Mouse (Mus musculus) embryonic facial prominence, embryonic 13.5 days (tissue): ENCODE results near the gene St6galnac5. TPM values are rescaled to one million over a fixed set of nuclear protein-coding genes. Genes with fewer than 3 reads are reported as not detected.
A peak's percentile ranks its signal among the peaks of the same experiment; 100 is the strongest.

Experiments used
- ATAC-seq: fragments of 200-750 bp; cut with Nextera tagmentation; 2 replicates; pipeline ENCODE4 v1.8.0; 2017; ENCODE audit warnings: low read depth; ENCODE audit not compliant: insufficient number of reproducible peaks, insufficient read depth, low FRiP score, low TSS enrichment
- H3K27ac ChIP-seq: fragments of 300-500 bp; sonication (generic); 2 replicates; pipeline ENCODE4 v1.5.1; 2015; ENCODE audit warnings: moderate library complexity, mild to moderate bottlenecking, inconsistent platforms
- H3K27me3 ChIP-seq: fragments of 300-500 bp; sonication (generic); 2 replicates; pipeline ENCODE4 v1.6.1; 2015; ENCODE audit warnings: mild to moderate bottlenecking, inconsistent platforms
- H3K36me3 ChIP-seq: fragments of 300-500 bp; sonication (generic); 2 replicates; pipeline ENCODE4 v1.6.1; 2015; ENCODE audit warnings: mild to moderate bottlenecking, inconsistent platforms
- H3K4me1 ChIP-seq: fragments of 300-500 bp; sonication (generic); 2 replicates; pipeline ENCODE4 v1.6.1; 2015; ENCODE audit warnings: inconsistent platforms
- H3K4me2 ChIP-seq: fragments of 300-500 bp; sonication (generic); 2 replicates; pipeline ENCODE4 v1.6.1; 2015; ENCODE audit warnings: moderate library complexity, mild to moderate bottlenecking, inconsistent platforms
- H3K4me3 ChIP-seq: fragments of 300-500 bp; sonication (generic); 2 replicates; pipeline ENCODE4 v1.5.1; 2015; ENCODE audit warnings: mild to moderate bottlenecking, inconsistent platforms
- H3K9ac ChIP-seq: fragments of 300-500 bp; sonication (generic); 2 replicates; pipeline ENCODE4 v1.6.1; 2015; ENCODE audit warnings: mild to moderate bottlenecking, inconsistent platforms
- H3K9me3 ChIP-seq: fragments of 300-500 bp; sonication (generic); 2 replicates; pipeline ENCODE4 v1.6.1; 2016; ENCODE audit warnings: inconsistent platforms
- WGBS: fragments of 180-500 bp; shearing (Covaris S2); methylation state at CpG from one replicate; pipeline ENCODE4 v1.1.7; 2015; ENCODE audit warnings: mixed read lengths; 5-methylcytosine and 5-hydroxymethylcytosine counted together
- polyA plus RNA-seq: library from polyadenylated mRNA; unstranded; fragments of >200 nt; fragmentation: Nextera tagmentation; extraction: Ambion mirVana; gene quantifications from 2 replicates; pipeline ENCODE4 v1.2.1, GENCODE M21; 2015

St6galnac5 gene
- polyA plus RNA-seq, 1 experiment from 2014 or later, result 3.1 TPM

DNA sequence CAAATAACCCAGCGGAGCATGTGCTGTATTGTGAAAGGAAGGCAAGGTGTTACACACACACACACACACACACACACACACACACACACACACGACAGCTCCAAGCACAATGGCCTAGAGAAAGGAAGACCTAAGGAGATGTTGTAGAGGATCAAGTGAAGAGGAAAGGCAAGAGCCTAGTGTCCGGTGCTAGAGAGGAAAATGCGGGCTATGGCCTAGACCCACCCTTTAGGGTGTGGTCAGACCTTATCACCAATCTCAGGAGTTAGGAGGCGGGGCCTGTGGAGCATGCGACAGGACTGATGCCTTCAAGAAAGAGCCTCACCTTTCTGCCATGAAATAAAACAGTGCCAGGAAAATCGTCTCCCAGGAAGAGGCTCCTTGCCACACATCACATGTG lies 33.5 kb downstream of the St6galnac5 start:
- H3K4me3 ChIP-seq, result no peak overlapping the region
- WGBS, result 85% methylated on average over 7 of the region's 7 CpGs
- no peak overlapping the region for H3K4me2 ChIP-seq
- H3K27me3 ChIP-seq, result no peaks in the 10 kb centered on the region
- peaks cover 3% of the 10 kb centered on the region; the same call in 1 of the 2 replicates for H3K9me3 ChIP-seq
- no peak for ATAC-seq
- H3K36me3 ChIP-seq, result no peaks in the 10 kb centered on the region
- H3K9ac ChIP-seq, result no peak overlapping the region
- H3K27ac ChIP-seq, result no peak overlapping the region
- no peaks in the 10 kb centered on the region for H3K4me1 ChIP-seq

DNA sequence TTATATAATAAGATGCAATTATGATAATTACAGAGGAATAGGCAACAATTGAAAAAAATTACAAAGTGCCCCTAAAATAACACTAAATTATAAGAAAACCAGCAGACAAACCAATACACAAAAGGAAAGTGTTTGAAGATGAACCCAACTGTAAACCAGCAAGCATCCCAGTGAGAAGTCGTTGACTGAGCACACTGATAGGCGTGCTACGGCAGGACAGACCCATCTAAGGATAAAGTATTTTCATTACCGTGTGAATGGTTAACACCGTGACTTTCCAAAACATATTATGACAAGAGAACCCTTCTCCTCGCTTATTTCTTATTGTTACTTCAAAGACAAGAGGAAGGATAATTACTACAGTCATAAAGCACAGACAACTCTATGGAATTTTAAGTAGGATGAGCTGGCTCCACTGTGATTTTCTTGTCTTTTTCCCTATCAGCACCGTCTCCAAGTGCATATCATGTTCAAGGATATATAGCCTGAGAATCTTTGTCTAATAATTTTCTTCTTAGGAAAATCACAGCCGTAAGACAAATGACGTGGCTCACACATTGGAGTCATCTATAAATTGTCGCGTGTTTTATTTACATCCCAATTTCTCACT lies 34.9 kb downstream of the St6galnac5 start:
- WGBS, result 74% methylated on average over 11 of the region's 11 CpGs
- Histone ChIP-seq H3K27ac (no peak overlapping the region), H3K27me3 (no peaks in the 10 kb centered on the region), H3K36me3 (no peaks in the 10 kb centered on the region), H3K4me2 (no peak overlapping the region), H3K4me3 (no peak overlapping the region), H3K4me1 (no peaks in the 10 kb centered on the region; the same call in 1 of the 2 replicates), H3K9ac (no peak overlapping the region), H3K9me3 (peaks cover 3% of the 10 kb centered on the region; the same call in 1 of the 2 replicates)
- ATAC-seq, result no peak

GRCm38 (mm10) chr3:152944766-152945165 lies 37.3 kb downstream of the St6galnac5 start:
- H3K4me2 ChIP-seq, result no peak overlapping the region
- 79% methylated on average over 3 of the region's 3 CpGs for WGBS
- ATAC-seq, result no peak
- no peak overlapping the region for H3K9ac ChIP-seq
- no peaks in the 10 kb centered on the region for H3K36me3 ChIP-seq
- H3K4me3 ChIP-seq, result no peak overlapping the region
- H3K4me1 ChIP-seq, result no peaks in the 10 kb centered on the region; the same call in 1 of the 2 replicates
- no peaks in the 10 kb centered on the region; the same call in 1 of the 2 replicates for H3K27me3 ChIP-seq
- no peak overlapping the region for H3K27ac ChIP-seq
- peaks cover 3% of the 10 kb centered on the region; the same call in 1 of the 2 replicates for H3K9me3 ChIP-seq

- Histone ChIP-seq H3K36me3 (no peaks in the 10 kb centered on the region), H3K27me3 (no peaks in the 10 kb centered on the region; the same call in 1 of the 2 replicates), H3K4me3 (no peak overlapping the region), H3K27ac (no peak overlapping the region), H3K9me3 (peaks cover 3% of the 10 kb centered on the region; the same call in 1 of the 2 replicates), H3K9ac (no peak overlapping the region), H3K4me1 (no peaks in the 10 kb centered on the region; the same call in 1 of the 2 replicates), H3K4me2 (no peak overlapping the region)
- no peak for ATAC-seq
- 74% methylated on average over 11 of the region's 11 CpGs for WGBS
Measured at GRCm38 (mm10) chr3:152942985-152943384, 39.1 kb downstream of the St6galnac5 start.

DNA sequence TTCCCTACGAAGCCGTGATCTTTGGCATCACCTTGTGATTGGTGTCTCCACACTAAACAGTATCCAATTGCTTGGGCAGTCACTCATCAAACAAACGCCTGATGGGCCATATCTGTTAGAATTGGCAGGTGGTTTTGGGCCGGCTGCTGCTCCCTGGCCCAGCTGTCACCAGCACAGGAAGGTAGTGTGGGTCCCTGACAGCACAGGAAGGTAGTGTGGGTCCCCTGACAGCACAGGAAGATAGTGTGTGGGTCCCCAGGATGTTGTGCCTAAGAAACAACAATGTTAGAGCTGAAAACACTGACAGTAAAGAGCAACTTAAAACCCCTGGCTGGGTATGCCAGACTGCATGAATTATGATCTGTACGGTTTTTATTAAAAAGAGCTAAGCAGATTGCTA lies 40.4 kb downstream of the St6galnac5 start:
- ATAC-seq, result no peak
- 80% methylated on average over 5 of the region's 5 CpGs for WGBS

GRCm38 (mm10) chr3:152936313-152936712 lies 45.7 kb downstream of the St6galnac5 start:
- H3K27me3 ChIP-seq, result no peaks in the 10 kb centered on the region
- no peak for ATAC-seq
- H3K27ac ChIP-seq, result no peak overlapping the region
- H3K4me3 ChIP-seq, result no peak overlapping the region
- no peaks in the 10 kb centered on the region for H3K4me1 ChIP-seq
- no peak overlapping the region for H3K9ac ChIP-seq
- no peaks in the 10 kb centered on the region for H3K36me3 ChIP-seq
- no peaks in the 10 kb centered on the region for H3K9me3 ChIP-seq
- 91% methylated on average over 3 of the region's 3 CpGs for WGBS
- H3K4me2 ChIP-seq, result no peak overlapping the region

More for the DNA sequence above, 40.4 kb downstream of the St6galnac5 start:
- no peak overlapping the region for H3K4me3 ChIP-seq
- H3K4me2 ChIP-seq, result no peak overlapping the region
- H3K27me3 ChIP-seq, result no peaks in the 10 kb centered on the region; the same call in 1 of the 2 replicates
- H3K9me3 ChIP-seq, result peaks cover 3% of the 10 kb centered on the region; the same call in 1 of the 2 replicates
- no peak overlapping the region for H3K27ac ChIP-seq
- H3K9ac ChIP-seq, result no peak overlapping the region
- no peaks in the 10 kb centered on the region; the same call in 1 of the 2 replicates for H3K4me1 ChIP-seq
- H3K36me3 ChIP-seq, result no peaks in the 10 kb centered on the region

DNA sequence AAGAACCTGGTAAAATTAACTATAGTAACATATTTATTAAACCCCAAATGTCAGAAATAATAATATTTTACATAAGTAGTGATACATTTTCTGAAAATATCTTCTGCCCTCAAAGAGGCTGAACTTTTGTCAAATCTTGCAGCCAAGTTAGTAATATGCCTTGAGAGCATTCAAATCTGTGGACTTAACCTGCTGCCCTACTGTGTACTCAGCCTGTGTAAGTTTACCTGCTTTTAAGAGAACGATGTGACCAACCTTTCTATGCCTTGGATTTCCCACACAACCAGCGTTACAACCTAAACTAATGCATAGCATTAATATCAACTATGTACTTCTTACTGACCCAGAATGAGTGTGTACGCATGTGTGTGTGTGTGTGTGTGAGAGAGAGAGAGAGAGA lies 48.3 kb downstream of the St6galnac5 start:
- no peak overlapping the region for H3K4me2 ChIP-seq
- no peak overlapping the region for H3K27ac ChIP-seq
- no peak overlapping the region for H3K4me3 ChIP-seq
- H3K4me1 ChIP-seq, result peaks cover under 1% of the 10 kb centered on the region; the same call in 1 of the 2 replicates
- 95% methylated on average over 3 of the region's 3 CpGs for WGBS
- no peak overlapping the region for H3K9ac ChIP-seq
- H3K27me3 ChIP-seq, result no peaks in the 10 kb centered on the region
- H3K9me3 ChIP-seq, result no peaks in the 10 kb centered on the region
- ATAC-seq, result no peak
- H3K36me3 ChIP-seq, result no peaks in the 10 kb centered on the region

DNA sequence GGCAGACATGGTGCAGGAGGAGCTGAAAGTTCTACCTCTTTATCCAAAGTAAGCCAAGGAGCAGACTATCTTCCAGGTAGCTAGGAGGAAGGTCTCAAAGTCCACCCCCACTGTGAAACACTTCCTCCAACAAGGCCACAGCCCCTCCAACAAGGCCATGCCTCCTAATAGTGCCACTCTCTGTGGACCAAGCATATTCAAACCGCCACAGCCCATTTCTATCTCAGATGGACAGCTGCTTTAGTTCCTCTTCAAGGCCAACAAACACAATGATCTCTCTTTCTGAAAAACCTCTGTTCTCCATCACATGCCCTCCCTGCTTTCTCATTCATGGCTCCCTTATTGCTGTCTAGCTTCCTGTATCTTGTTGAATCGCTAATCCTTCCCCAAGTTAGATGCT lies 49.5 kb downstream of the St6galnac5 start:
- no peaks in the 10 kb centered on the region for H3K9me3 ChIP-seq
- no peak overlapping the region for H3K4me3 ChIP-seq
- H3K4me2 ChIP-seq, result no peak overlapping the region
- 85% methylated on average over 2 of the region's 2 CpGs for WGBS
- H3K27ac ChIP-seq, result no peak overlapping the region
- no peak overlapping the region for H3K9ac ChIP-seq
- no peak for ATAC-seq
- H3K27me3 ChIP-seq, result no peaks in the 10 kb centered on the region
- peaks cover 4% of the 10 kb centered on the region; the same call in 1 of the 2 replicates for H3K4me1 ChIP-seq
- H3K36me3 ChIP-seq, result no peaks in the 10 kb centered on the region

- Histone ChIP-seq H3K9me3 (no peaks in the 10 kb centered on the region), H3K4me1 (peaks cover 4% of the 10 kb centered on the region; the same call in 1 of the 2 replicates), H3K36me3 (no peaks in the 10 kb centered on the region), H3K4me2 (no peak overlapping the region), H3K4me3 (no peak overlapping the region), H3K9ac (no peak overlapping the region), H3K27ac (no peak overlapping the region), H3K27me3 (no peaks in the 10 kb centered on the region)
- WGBS, result 71% methylated on average over 4 of the region's 4 CpGs
- ATAC-seq, result no peak
Measured at GRCm38 (mm10) chr3:152932096-152932495, 50.0 kb downstream of the St6galnac5 start.

- Histone ChIP-seq H3K9me3 (no peaks in the 10 kb centered on the region), H3K27ac (no peak overlapping the region), H3K36me3 (no peaks in the 10 kb centered on the region), H3K4me1 (peaks cover 4% of the 10 kb centered on the region; the same call in 1 of the 2 replicates), H3K27me3 (no peaks in the 10 kb centered on the region), H3K9ac (no peak overlapping the region), H3K4me3 (no peak overlapping the region), H3K4me2 (no peak overlapping the region)
- ATAC-seq, result no peak
- WGBS, result 85% methylated on average over 3 of the region's 3 CpGs
Measured at GRCm38 (mm10) chr3:152931354-152931753, 50.7 kb downstream of the St6galnac5 start.

DNA sequence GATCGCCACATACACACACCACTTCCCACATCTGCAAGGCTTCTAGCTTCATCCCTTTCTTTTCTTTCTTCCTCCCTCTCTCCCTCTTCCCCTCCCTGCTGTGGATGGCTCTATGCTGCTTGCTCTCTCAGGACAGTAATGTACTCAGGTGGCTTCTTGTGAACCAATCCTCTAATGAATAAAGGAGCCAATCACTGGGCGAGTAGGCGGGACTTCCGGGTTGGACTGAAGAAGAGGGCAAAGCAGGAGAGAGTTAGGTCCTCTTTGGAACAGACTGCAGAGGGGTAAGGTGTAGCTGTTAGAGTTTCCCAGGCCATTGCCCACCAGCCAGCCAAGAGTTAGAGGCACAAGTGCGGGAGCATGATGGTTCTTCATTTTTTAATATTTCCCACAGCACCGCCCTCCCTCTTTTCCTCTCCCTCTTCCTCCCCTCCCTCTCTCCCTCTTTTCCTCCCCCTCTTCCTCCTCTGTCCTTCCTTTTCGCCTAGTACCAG lies 52.2 kb downstream of the St6galnac5 start:
- WGBS, result 76% methylated on average over 7 of the region's 7 CpGs
- ATAC-seq, result no peak

DNA sequence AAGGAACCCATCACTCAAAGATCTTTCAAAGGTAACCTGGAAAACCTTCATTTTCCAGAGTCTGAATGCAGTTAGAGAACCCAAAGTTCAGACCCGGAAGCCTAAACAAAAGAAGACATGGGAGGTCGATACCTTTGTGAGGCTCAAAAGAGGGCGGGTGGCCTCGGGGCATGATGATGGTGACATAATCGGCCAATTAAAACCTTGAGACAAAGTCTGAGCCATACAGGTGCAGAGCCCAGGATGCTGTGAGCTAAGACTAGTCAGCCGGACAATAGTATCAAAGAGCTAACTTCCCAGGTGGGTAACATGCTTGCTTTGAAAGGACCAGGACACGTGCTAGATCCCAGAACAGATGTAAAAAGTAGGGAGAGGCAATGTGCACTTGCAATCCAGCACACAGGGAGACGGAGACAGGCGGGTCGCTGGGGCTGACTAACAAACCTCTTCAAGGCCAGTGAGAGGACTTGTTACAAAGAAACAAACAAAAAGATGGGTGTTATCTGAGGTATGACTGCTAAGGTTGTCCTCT lies 52.7 kb downstream of the St6galnac5 start:
- Histone ChIP-seq H3K27ac (no peak overlapping the region), H3K9me3 (no peaks in the 10 kb centered on the region), H3K4me2 (peak overlapping the region; percentile 16; the same call in 1 of the 2 replicates), H3K9ac (no peak overlapping the region), H3K4me1 (peaks cover 4% of the 10 kb centered on the region; the same call in 1 of the 2 replicates), H3K27me3 (no peaks in the 10 kb centered on the region), H3K36me3 (no peaks in the 10 kb centered on the region), H3K4me3 (no peak overlapping the region)
- 46% methylated on average over 10 of the region's 10 CpGs for WGBS
- ATAC-seq, result no peak

More for the DNA sequence above, 52.2 kb downstream of the St6galnac5 start:
- H3K36me3 ChIP-seq, result no peaks in the 10 kb centered on the region
- H3K27me3 ChIP-seq, result no peaks in the 10 kb centered on the region
- H3K4me2 ChIP-seq, result peak overlapping the region; percentile 16; the same call in 1 of the 2 replicates
- no peak overlapping the region for H3K4me3 ChIP-seq
- no peak overlapping the region for H3K27ac ChIP-seq
- H3K9me3 ChIP-seq, result no peaks in the 10 kb centered on the region
- no peak overlapping the region for H3K9ac ChIP-seq
- H3K4me1 ChIP-seq, result peaks cover 4% of the 10 kb centered on the region; the same call in 1 of the 2 replicates
